Mouse (Mus musculus) embryo, embryonic 10.5 days (tissue): Measurements from ENCODE around the gene Strc.
"Not testable (repeated sequence)": the region's sequence is repeated elsewhere in the genome, so short reads cannot be mapped to it uniquely, and the experiment has no call there.

Source experiments
- DNase-seq: peaks from one replicate; pipeline ENCODE4 v3.0.0-alpha.2; 2015; ENCODE audit warnings: low spot score

Gene Strc

GRCm38 (mm10) chr2:121386961-121387575 is at the start of gene Strc:
Strc (minus strand) TSS chr2:121387168.
- not testable (repeated sequence) for DNase-seq

- peak; percentile 58 for DNase-seq
Measured at GRCm38 (mm10) chr2:121434854-121435253, 47.9 kb upstream of the Strc start.

GRCm38 (mm10) chr2:121425890-121426289 is 38.9 kb upstream of the Strc start:
- no peak for DNase-seq

- no peak for DNase-seq
Measured at GRCm38 (mm10) chr2:121423166-121423565, 36.2 kb upstream of the Strc start.

GRCm38 (mm10) chr2:121418476-121418875 is 31.5 kb upstream of the Strc start:
- DNase-seq: no peak

- no peak for DNase-seq
Measured at GRCm38 (mm10) chr2:121416356-121416755, 29.4 kb upstream of the Strc start.

- no peak for DNase-seq
Measured at GRCm38 (mm10) chr2:121415591-121415990, 28.6 kb upstream of the Strc start.

GRCm38 (mm10) chr2:121415103-121415502 is 28.1 kb upstream of the Strc start:
- DNase-seq: no peak

GRCm38 (mm10) chr2:121414139-121414685 is 27.2 kb upstream of the Strc start:
- peak; percentile 64 for DNase-seq

GRCm38 (mm10) chr2:121413387-121414042 is 26.5 kb upstream of the Strc start, which contains the start of the genes Pdia3 and Catsper2:
Pdia3 (plus strand) TSS chr2:121413775.
Catsper2 (minus strand) TSS chr2:121413792.
- peak; percentile 97 for DNase-seq

GRCm38 (mm10) chr2:121412843-121413386 is 25.9 kb upstream of the Strc start:
- DNase-seq: no peak

GRCm38 (mm10) chr2:121408160-121408559 is 21.2 kb upstream of the Strc start:
- DNase-seq: peak; percentile 45

- DNase-seq: no peak
Measured at GRCm38 (mm10) chr2:121403296-121403695, 16.3 kb upstream of the Strc start.

GRCm38 (mm10) chr2:121396624-121397023 is 9.7 kb upstream of the Strc start:
- peak; percentile 95 for DNase-seq

GRCm38 (mm10) chr2:121374766-121375165 is 12.2 kb downstream of the Strc start:
- no peak for DNase-seq

- no peak for DNase-seq
Measured at GRCm38 (mm10) chr2:121372266-121372665, 14.7 kb downstream of the Strc start.

- DNase-seq: no peak
Measured at GRCm38 (mm10) chr2:121370921-121371320, 16.0 kb downstream of the Strc start.

- no peak for DNase-seq
Measured at GRCm38 (mm10) chr2:121368831-121369230, 18.1 kb downstream of the Strc start.

- DNase-seq: no peak
Measured at GRCm38 (mm10) chr2:121363656-121364055, 23.3 kb downstream of the Strc start.

- DNase-seq: no peak
Measured at GRCm38 (mm10) chr2:121359461-121359860, 27.5 kb downstream of the Strc start.

- DNase-seq: peak; percentile 77
Measured at GRCm38 (mm10) chr2:121358381-121358780, 28.6 kb downstream of the Strc start.

GRCm38 (mm10) chr2:121357961-121358360 is 29.0 kb downstream of the Strc start:
- no peak for DNase-seq

GRCm38 (mm10) chr2:121357494-121357893 is 29.5 kb downstream of the Strc start, which contains the start of gene Ckmt1:
Ckmt1 (plus strand) TSS chr2:121357714.
- no peak for DNase-seq
